Mouse (Mus musculus) embryonic stem cell, embryonic (primary cell): ENCODE measurements at regions not wholly inside any gene's neighbourhood (a gene's known extent, or its start where the extent isn't known, plus 50 kb on each side); places are given as distances from the start of the nearest gene placed in this dataset.

Experiments
- CTCF ChIA-PET, 4 experiments: fragments of 300-600 bp in 2 of 4; fragments of 350-600 bp in 2 of 4; sonication (Branson Sonifier 250); formaldehyde crosslinking; loops; one replicate each; lab custom pipeline; 2022; ENCODE audit warnings: inconsistent platforms in 2 of 4; lab: Charles Lee
- POLR2A ChIA-PET, 4 experiments: fragments of 300-600 bp in 2 of 4; fragments of 350-600 bp in 2 of 4; sonication (Branson Sonifier 250); formaldehyde crosslinking; loops; one replicate each; lab custom pipeline; 2022; ENCODE audit warnings: antibody characterized with exemption in 4 of 4, inconsistent platforms in 1 of 4; lab: Charles Lee

DNA sequence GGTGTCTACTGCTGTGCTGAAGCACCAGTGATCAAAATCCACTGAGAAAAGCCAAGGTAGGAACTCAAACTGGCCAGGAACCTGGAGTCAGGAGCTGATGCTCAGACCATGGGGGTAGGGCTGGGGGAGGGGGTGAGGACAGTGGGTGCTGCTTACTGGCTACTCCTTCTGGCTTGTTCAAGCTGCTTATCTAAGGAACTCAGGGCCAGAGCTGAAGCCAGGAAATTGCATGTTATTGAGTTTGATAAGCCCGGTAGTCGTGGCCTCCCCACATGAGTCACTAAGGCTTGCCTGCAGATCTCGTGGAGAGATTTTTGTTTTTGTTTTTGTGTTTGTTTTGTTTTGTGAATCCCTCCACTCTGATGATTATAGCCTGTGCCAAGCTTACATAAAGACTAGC lies 65.9 kb downstream of the Tmem215 start:
- POLR2A ChIA-PET = no interaction called here
- CTCF ChIA-PET = interaction anchor here in 1 of 4 experiments (0.5 kb wide), 1 partner anchor 524 kb away, joined by 6 read pairs; no protein-coding TSS in a partner anchor

DNA sequence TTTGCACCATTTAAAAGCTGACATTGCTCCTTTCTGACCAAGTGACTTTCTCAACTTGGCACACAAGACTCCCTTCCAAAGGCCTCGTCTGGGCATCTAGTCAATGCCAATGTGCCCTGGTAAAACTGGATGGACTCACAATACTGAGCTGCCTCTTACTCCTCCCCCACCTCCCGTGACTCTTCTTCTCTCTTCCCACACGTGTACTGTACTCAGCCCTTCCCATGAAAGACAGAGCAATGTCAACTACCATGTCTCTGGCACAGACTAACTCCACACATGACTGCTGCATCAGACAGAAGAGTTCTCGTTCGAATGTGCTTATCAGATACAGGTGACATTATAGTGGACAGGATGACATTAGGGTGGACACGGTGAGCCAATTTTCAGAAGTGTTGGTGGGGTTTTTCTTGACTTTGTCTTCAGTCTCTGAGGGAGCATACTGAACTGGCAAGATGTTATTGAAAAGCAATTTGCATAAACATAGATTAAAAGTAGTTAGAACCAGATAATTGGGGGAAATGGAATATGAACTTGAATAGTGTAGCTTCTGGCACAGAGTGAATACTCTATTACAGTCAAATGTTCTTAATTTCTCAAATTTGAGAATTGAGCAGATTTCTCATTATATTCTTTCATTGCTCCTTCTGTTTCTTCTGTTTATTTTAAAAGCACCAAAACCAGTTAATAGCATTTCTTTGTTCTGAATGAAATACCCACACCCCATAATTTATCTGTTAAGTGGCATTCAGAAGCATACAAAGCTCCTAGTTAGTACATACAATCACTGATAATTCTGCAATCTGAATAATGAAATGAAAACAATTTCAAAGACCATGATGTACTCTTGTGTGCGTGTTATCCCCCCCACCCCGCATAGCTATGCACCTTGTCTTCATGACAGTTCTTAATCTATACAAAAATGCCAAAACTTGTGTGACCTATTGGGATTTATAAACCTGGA lies 71.4 kb downstream of the Tmem215 start:
- ChIA-PET CTCF (no interaction called here), POLR2A (no interaction called here)

DNA sequence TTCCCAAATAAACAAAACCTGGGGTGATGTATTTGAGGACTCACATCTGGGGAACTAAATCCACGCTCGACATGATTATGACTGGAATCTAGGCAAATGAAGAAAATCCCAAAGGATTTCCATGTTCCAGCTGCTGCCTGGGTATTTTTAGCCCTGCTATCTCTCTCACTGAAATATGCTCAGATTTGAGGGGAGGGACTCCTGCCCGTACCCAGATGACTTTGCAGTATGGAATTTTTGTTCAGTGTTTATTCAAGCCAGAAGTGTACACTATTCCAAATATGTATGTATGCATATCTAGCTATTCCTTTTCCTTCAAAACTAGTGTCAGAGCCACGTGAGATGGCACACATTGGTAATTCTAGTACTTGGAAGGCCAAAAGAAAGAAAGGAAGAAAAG lies 72.1 kb downstream of the Tmem215 start:
- POLR2A ChIA-PET = interaction anchor here in 1 of 4 experiments (0.6 kb wide), 1 partner anchor 59 kb away, joined by 3 read pairs; no protein-coding TSS in a partner anchor
- CTCF ChIA-PET = no interaction called here

DNA sequence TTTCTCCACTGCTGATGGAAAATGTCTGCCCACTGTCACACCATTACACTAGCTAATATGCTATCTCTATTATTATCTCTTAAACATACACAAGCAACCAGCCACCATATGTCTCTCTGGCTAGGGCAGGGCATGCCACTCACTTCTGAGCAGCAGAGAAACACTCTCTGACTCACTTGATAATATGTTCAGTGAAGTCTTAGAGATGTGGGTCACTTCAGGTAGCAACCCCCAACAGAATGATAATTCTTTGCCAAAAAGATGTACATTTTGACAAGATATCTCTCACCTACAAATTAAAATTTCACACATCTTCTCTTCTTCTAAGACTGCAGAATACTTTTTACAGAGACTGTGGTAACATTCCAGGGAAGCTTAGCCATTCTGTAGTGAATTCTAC lies 72.8 kb downstream of the Tmem215 start:
- ChIA-PET POLR2A (no interaction called here), CTCF (no interaction called here)

DNA sequence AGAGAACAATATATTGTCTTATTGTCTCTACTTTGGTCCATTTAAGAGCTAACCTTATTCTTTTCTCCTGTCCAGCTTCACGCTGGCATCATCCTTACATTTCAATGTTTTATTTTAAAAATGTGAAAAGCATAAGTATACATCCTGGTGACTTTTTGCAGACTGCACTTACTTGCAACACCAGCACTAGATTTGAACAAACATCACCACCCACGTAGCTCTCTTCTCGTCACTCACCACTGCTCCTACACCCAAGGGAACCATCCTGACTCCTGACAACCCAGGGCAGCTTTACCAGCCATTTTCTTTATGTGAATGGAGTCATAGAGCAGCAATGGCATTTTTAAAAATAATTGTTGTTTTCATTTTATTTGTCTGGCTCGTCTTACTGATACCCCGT lies 73.7 kb downstream of the Tmem215 start:
- ChIA-PET POLR2A (no interaction called here), CTCF (no interaction called here)

DNA sequence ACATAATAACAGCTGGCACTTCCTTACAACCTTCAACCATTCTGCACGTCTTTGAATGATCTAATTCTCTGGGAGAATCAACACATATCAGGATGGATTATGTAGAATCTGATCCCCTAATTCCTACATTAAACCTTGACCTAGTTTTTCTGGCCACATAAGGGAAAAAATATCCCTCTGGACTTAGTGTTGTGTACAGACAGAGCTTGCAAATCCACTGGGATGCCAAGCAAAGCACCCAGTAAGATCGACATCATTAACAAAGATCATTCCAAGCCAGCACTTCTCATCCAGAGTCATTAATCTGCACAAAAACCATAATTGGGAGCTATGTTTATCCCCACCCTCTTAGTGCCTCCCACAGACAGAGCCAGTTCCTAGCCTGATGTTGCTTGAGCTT lies 87.8 kb downstream of the Tmem215 start:
- ChIA-PET POLR2A (no interaction called here), CTCF (no interaction called here)

DNA sequence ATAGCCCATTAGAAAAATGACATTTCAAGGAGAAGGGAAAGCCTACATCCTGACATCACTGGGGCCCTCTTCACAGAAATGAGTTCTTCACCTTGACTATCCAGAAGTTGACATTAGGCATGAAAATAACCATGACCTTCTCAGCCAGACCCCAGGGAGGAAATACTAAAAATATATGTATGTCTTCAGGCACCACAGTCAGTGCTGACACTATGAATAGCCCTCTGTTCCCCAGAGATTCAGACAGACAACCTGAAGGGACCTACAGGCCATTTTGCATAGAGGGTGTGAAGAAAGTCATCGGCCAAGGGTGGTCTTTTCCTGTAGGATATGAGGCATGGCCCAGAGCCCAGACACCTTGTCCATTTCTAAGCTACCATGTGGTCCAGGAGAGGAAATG lies 101.3 kb downstream of the Tmem215 start:
- ChIA-PET POLR2A (interaction anchor here in 1 of 4 experiments (0.7 kb wide), 1 partner anchor 947 kb away, joined by 5 read pairs; no protein-coding TSS in a partner anchor), CTCF (no interaction called here)

DNA sequence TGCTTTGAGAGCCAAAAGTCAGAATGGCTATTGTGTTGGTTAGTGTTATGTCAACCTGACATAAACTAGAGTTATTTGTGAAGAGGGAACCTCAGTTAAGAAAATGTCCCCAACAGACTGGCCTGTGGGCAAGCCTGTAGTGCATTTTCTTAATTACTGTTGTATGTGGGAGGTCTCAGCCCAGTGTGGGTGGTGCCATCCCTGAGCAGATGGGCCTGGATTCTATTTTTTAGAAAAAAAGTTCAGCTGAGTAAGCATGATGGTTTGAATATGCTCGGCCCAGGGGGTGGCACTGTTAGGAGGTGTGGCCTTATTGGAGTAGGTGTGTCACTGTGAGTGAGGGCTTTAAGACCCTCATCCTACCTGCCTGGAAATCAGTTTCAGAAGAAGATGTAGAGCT lies 104.0 kb downstream of the Tmem215 start:
- ChIA-PET POLR2A (interaction anchor here in 1 of 4 experiments (1.6 kb wide), 1 partner anchor 12 kb away, joined by 3 read pairs; no protein-coding TSS in a partner anchor), CTCF (no interaction called here)

DNA sequence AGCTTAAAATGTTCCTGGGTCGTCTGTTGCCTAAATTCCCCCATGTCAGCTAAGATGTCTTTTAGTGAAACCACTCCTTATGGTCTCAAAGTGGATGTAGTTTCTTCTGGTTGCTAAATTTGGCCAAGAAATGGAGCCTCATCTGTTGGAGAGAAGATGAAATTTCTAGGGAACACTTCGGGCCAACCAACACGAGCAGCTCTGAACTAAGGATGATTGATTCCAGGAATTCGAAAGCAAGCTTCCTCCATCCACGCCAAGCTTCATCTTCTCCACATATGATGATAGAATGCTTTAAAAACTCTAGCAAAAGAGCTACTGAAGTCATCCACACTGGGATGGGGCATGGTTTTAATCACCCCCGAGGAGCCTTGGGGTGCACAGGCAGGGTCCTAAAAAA lies 112.5 kb downstream of the Tmem215 start:
- CTCF ChIA-PET = no interaction called here
- POLR2A ChIA-PET = no interaction called here

DNA sequence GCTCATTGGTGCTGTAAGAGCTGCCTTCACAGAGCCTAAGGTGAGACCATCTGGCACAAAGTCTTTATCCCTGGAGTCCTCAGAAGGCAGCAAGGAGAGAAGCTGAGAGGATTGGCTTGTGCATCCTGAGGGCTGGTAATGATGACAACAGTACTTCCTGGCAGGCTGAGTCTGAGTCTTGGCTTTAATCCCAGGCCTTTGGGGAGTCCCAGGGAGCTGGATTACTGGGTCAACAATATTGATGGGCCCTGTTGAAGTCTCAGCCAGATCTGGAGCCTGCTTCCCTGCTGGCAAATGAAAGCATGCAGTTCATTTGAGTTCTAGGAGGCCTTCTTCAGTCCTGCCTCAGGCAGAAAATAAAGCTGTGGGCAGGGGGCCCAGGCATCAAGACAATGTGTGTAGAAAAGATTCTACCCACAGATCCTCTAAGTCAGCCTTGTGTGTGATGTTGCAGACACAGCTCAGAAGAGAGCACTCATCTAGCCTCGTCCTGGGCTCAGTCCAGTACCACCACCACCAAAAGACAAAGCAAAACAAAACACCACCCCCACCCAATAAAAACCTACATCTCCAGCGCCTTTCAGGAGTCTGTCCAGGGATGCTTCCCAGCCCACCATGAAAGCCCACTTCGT lies 113.1 kb downstream of the Tmem215 start:
- CTCF ChIA-PET = no interaction called here
- POLR2A ChIA-PET = no interaction called here

DNA sequence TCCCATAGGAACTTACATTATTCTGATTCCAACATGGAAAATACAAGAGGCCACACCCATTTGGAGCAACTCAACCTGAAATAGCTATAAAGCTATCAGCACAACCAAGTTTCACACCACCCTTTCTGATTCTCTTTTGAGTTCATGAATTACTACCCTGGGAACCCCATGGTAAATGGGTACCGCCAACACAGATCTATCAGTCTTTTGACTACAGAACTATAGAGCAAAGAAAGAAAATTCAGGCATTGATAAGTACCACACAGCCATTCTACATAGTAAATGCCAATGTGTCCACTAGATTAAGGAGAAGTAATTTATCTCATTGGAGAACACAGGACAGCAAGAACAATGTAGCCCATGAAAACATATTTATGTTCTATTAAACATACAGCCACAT lies 114.1 kb downstream of the Tmem215 start:
- POLR2A ChIA-PET = no interaction called here
- CTCF ChIA-PET = no interaction called here

DNA sequence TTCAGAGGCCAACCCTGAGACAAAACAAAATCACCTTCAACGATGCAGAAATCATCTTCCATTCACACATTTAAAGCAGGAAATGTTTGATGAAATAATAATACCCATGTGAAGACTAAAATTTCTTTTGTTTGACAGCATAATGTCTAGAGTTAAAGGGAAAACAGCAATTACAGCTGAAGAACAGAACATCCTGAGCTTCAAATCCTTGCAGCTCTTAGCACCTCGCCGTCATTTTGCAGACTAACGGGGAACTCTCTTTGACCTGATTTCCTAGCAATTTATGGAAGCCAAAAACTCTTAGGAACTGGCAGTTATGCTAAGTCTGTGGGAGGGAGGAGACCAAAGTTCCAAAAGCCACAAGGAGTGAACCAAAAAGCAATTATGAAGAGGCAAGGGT lies 115.3 kb downstream of the Tmem215 start:
- POLR2A ChIA-PET = interaction anchor here in 1 of 4 experiments (0.6 kb wide), 1 partner anchor 26 kb away, joined by 6 read pairs; no protein-coding TSS in a partner anchor
- CTCF ChIA-PET = no interaction called here

DNA sequence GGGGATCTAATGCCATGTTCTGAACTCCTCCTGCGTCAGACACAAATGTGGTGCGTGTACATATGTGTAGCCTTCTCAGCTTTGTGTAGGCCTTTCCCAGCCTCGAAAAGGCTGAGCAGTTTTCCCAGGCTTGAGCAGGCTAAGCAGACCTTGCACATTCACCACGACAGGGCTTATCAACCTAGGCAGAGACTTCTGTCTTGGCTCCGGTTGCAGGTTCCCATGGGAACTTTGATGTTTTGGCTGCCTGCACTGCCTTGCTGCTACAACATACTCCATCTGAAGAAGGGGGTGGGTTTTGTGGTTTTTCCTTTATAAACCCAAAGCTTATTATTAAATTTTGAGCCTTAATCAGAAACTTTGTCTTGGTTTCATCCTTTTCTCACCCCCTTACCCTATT lies 109.2 kb downstream of the Aptx start:
- ChIA-PET POLR2A (no interaction called here), CTCF (no interaction called here)

DNA sequence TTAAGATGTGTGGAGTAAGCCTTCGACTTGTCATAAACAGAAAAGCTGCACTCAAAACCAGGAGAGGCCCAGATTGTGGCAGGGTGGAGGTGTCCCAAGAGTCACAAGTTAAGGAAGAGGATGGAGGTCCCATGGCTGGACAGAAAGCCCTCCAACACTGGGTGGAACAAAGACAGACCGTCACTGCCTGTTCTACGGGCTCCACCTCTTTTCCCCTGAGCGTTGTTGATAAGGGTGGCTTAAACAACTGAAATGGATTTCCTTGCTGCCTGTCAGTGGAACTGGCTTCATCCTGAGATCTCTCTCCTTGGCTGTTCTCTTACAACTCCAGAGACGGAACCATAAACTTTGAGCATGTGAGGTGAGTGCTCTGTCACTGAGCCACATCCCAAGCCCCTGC lies 78.0 kb downstream of the Aptx start:
- POLR2A ChIA-PET = interaction anchor here in 1 of 4 experiments (0.9 kb wide), 1 partner anchor 9 kb away, joined by 3 read pairs; no protein-coding TSS in a partner anchor

DNA sequence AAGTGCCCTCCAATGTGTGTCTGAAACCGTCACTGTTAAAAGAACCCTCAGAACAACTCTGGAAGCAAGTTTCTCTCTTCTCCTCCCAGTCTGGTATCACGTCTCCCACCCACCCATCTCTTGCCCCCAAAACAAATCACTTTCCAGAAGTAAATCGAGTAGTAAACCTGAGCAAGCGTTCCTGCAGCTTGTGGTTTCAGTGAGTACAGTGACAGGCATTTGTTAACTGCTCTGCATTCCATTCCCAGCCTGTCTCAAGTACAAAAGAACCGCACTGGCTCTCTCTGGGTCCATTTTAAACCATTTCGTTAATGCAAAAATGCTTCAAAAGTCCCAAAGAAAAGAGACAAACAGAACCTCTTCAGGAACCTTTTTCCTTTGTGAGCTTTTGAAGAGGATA lies 77.1 kb downstream of the Aptx start:
- ChIA-PET POLR2A (interaction anchor here in 2 of 4 experiments (0.6 to 0.7 kb wide), 2 partner anchors 203 to 483 kb away, joined by 3 read pairs; no protein-coding TSS in a partner anchor), CTCF (interaction anchor here in 1 of 4 experiments (1.2 kb wide), 1 partner anchor 325 kb away, joined by 3 read pairs; no protein-coding TSS in a partner anchor)

More for the DNA sequence above, 78.0 kb downstream of the Aptx start:
- CTCF ChIA-PET = no interaction called here
